Mouse (Mus musculus): ENCODE results near the gene Pofut2.

Pofut2 gene

GRCm38 (mm10) chr10:77298621-77299020 is 39.6 kb downstream of the Pofut2 start:
- in situ Hi-C loops (cut with MboI; ENCODE audit: low pct_unique_long_range_greater_than_20kb in 1 of 2, low sequenced_read_pairs in 2 of 2, unreplicated experiment in 1 of 2) = loop anchor here in 1 of 2 experiments (25.0 kb wide), 1 partner anchor 189 kb away; no protein-coding TSS in a partner anchor

GRCm38 (mm10) chr10:77299194-77299593 is 40.2 kb downstream of the Pofut2 start:
- in situ Hi-C loops (cut with MboI; ENCODE audit: low pct_unique_long_range_greater_than_20kb in 1 of 2, low sequenced_read_pairs in 2 of 2, unreplicated experiment in 1 of 2) = loop anchor here in 1 of 2 experiments (25.0 kb wide), 1 partner anchor 188 kb away; no protein-coding TSS in a partner anchor

- in situ Hi-C loops (cut with MboI; ENCODE audit: low pct_unique_long_range_greater_than_20kb in 1 of 2, low sequenced_read_pairs in 2 of 2, unreplicated experiment in 1 of 2) = no loop called here
Measured at GRCm38 (mm10) chr10:77300237-77300933, 41.4 kb downstream of the Pofut2 start.

- in situ Hi-C loops (cut with MboI; ENCODE audit: low pct_unique_long_range_greater_than_20kb in 1 of 2, low sequenced_read_pairs in 2 of 2, unreplicated experiment in 1 of 2) = no loop called here
Measured at GRCm38 (mm10) chr10:77300934-77301297, 41.9 kb downstream of the Pofut2 start.

DNA sequence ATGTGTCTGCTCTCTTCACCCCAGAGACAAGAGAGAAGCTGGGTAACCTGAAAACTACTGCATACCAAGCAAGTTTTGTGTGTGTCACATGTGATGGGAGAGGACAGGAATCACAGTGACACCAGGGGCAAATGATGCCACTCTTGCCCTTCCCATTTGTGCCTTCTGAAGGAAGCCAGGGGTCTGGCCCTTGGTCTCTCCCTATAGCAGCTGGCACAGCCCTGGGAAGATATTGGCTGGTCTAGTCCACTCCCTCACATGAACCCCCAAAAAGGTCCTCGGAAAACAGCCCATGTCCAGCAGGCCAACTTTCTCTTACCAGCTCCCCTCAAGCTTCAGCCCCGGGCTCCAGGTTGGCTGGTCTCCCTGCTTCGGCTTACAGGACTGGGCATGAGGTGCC is 45.3 kb downstream of the Pofut2 start:
- in situ Hi-C loops (cut with MboI; ENCODE audit: low pct_unique_long_range_greater_than_20kb in 1 of 2, low sequenced_read_pairs in 2 of 2, unreplicated experiment in 1 of 2) = no loop called here

- in situ Hi-C loops (cut with MboI; ENCODE audit: low pct_unique_long_range_greater_than_20kb in 1 of 2, low sequenced_read_pairs in 2 of 2, unreplicated experiment in 1 of 2) = no loop called here
Measured at GRCm38 (mm10) chr10:77304840-77305533, 46.0 kb downstream of the Pofut2 start.

DNA sequence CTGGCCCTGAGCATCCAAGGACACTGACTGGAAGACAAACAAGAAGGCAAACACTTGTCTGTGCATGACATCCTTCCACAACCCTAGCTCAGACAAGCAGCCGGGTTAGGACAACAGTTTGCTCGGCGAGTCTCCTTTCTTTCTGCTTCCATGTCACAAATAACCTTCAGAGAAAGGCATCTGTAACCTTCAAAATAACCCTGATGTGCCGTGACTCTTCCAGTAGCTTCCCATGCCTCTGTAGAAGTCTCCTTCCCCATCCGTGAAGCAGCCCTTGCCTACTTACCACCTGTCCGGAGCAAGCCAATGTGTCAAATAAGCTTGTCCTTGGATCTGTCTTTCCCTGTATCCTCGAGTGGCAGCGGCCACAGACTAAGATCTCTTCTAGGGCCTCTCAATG is 46.7 kb downstream of the Pofut2 start:
- in situ Hi-C loops (cut with MboI; ENCODE audit: low pct_unique_long_range_greater_than_20kb in 1 of 2, low sequenced_read_pairs in 2 of 2, unreplicated experiment in 1 of 2) = no loop called here

DNA sequence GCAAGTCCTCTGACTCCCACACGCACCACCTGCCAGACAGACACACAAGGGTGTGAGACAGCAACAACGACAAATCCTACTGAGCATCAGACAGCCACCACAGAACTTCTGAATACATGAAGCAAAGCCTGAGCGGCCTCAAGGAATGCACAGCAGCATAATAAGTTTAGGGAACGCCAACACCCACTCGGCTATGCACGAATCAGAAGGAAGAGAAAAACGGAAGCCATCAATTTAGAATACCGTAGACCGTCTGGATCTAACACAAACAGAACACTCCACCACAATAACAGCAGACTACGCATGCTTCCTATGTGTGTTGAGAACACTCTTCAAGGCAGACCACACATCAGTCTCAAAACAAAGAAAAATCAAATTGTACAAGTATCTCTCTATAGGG is 50.0 kb downstream of the Pofut2 start:
- in situ Hi-C loops (cut with MboI; ENCODE audit: low pct_unique_long_range_greater_than_20kb in 1 of 2, low sequenced_read_pairs in 2 of 2, unreplicated experiment in 1 of 2) = no loop called here

GRCm38 (mm10) chr10:77314711-77315266 is 55.8 kb downstream of the Pofut2 start:
- in situ Hi-C loops (cut with MboI; ENCODE audit: low pct_unique_long_range_greater_than_20kb in 1 of 2, low sequenced_read_pairs in 2 of 2, unreplicated experiment in 1 of 2) = no loop called here

DNA sequence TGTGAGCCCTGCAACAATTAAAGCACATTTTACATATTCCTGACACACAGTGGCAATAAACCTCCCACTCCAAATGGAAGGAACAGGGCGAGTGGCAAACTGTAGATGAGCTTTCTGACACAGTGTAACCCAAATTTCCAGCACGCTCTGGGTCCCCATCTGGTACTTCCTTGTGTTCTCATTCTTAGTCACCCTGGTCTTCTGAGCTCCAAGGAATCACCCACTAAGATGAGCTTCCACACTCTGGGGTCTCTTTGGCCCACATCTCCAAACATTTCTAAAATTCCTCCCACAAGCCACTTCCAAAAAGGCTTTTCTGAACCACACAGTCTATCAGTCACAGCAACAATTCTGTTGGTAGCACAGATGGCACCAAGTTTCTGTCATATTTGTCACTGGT is 56.7 kb downstream of the Pofut2 start:
- in situ Hi-C loops (cut with MboI; ENCODE audit: low pct_unique_long_range_greater_than_20kb in 1 of 2, low sequenced_read_pairs in 2 of 2, unreplicated experiment in 1 of 2) = no loop called here
